Mouse (Mus musculus) myocyte (in vitro differentiated cells): ENCODE data around the gene Tgm2. TPM values are rescaled to one million over a fixed set of nuclear protein-coding genes. Genes with fewer than 3 reads are reported as not detected.

ENCODE experiments used
- H3K27me3 ChIP-seq: one replicate; pipeline ENCODE4 v1.6.1; 2011; ENCODE audit not compliant: control insufficient read depth, insufficient read depth, insufficient read length
- H3K36me3 ChIP-seq: one replicate; pipeline ENCODE4 v1.6.1; 2011; ENCODE audit not compliant: control insufficient read depth, insufficient read depth
- H3K4me2 ChIP-seq: one replicate; pipeline ENCODE4 v1.6.1; 2011; ENCODE audit warnings: low read depth, control low read depth
- H3K4me3 ChIP-seq: one replicate; pipeline ENCODE4 v1.5.1; 2011; ENCODE audit warnings: mild to moderate bottlenecking, control low read depth, moderate library complexity
- H3K79me2 ChIP-seq: one replicate; pipeline ENCODE4 v1.6.1; 2011; ENCODE audit not compliant: control insufficient read depth, insufficient read depth
- H3ac ChIP-seq: one replicate; pipeline ENCODE4 v1.6.1; 2011; ENCODE audit not compliant: control insufficient read depth, insufficient read length
- CEBPB ChIP-seq: IDR thresholded peaks from 2 replicates; pipeline ENCODE4 v1.6.1; 2011; ENCODE audit warnings: mild to moderate bottlenecking, moderate library complexity; ENCODE audit not compliant: poor library complexity, insufficient read depth, severe bottlenecking
- E2F4 ChIP-seq: IDR thresholded peaks from one replicate; pipeline ENCODE4 v1.6.1; 2011; ENCODE audit warnings: mild to moderate bottlenecking, control low read depth, moderate library complexity; ENCODE audit not compliant: insufficient read depth
- MAX ChIP-seq: IDR thresholded peaks from one replicate; pipeline ENCODE4 v1.6.1; 2011; ENCODE audit warnings: low read depth, mild to moderate bottlenecking, control low read depth
- MYOD1 ChIP-seq, 3 experiments: IDR thresholded peaks; one replicate each; pipeline ENCODE4 v1.6.1; 2011; ENCODE audit warnings: control low read depth in 2 of 3, low read depth in 2 of 3, mild to moderate bottlenecking in 2 of 3, moderate library complexity in 1 of 3; ENCODE audit not compliant: insufficient read length in 2 of 3, control insufficient read depth in 1 of 3
- MYOG ChIP-seq, 3 experiments: IDR thresholded peaks; one replicate each; pipeline ENCODE4 v1.6.1; 2011; ENCODE audit warnings: control low read depth in 2 of 3, low read depth in 2 of 3, mild to moderate bottlenecking in 2 of 3; ENCODE audit not compliant: insufficient read length in 2 of 3, control insufficient read depth in 1 of 3, insufficient read depth in 1 of 3
- POLR2A ChIP-seq: IDR thresholded peaks from one replicate; pipeline ENCODE4 v1.6.1; 2011; ENCODE audit warnings: low read depth, mild to moderate bottlenecking, control low read depth, moderate library complexity; ENCODE audit not compliant: insufficient read length
- POLR2AphosphoS2 ChIP-seq: IDR thresholded peaks from one replicate; pipeline ENCODE4 v1.6.1; 2011; ENCODE audit warnings: low read depth, control low read depth; ENCODE audit not compliant: insufficient read length
- REST ChIP-seq: IDR thresholded peaks from one replicate; pipeline ENCODE4 v1.6.1; 2011; ENCODE audit warnings: mild to moderate bottlenecking, control low read depth, moderate library complexity; ENCODE audit not compliant: insufficient read depth, insufficient read length
- SRF ChIP-seq: IDR thresholded peaks from one replicate; pipeline ENCODE4 v1.6.1; 2011; ENCODE audit warnings: low read depth; ENCODE audit not compliant: control insufficient read depth, insufficient read length
- TCF12 ChIP-seq: IDR thresholded peaks from one replicate; pipeline ENCODE4 v1.6.1; 2011; ENCODE audit warnings: mild to moderate bottlenecking, control low read depth; ENCODE audit not compliant: poor library complexity, insufficient read depth, severe bottlenecking
- TCF3 ChIP-seq: IDR thresholded peaks from one replicate; pipeline ENCODE4 v1.6.1; 2011; ENCODE audit warnings: low read depth, control low read depth; ENCODE audit not compliant: insufficient read length
- USF1 ChIP-seq: IDR thresholded peaks from one replicate; pipeline ENCODE4 v1.6.1; 2011; ENCODE audit warnings: low read depth, mild to moderate bottlenecking, control low read depth, moderate library complexity
- polyA plus RNA-seq: library from polyadenylated mRNA; unstranded; fragments of >200 nt; fragmentation: generic; extraction: Trizol; gene quantifications from one replicate; pipeline ENCODE4 v1.2.1, GENCODE M21; 2012; ENCODE audit warnings: missing spikeins

Tgm2 gene
- polyA plus RNA-seq, 1 experiment = 61.0 TPM

- Histone ChIP-seq H3K36me3 (no peaks in the 10 kb centered on the region), H3K79me2 (no peaks in the 10 kb centered on the region), H3K27me3 (no peaks in the 10 kb centered on the region), H3K4me3 (no peak overlapping the region), H3ac (no peak overlapping the region), H3K4me2 (no peak overlapping the region)
- no peak for TF ChIP-seq MYOG (IDR thresholded peaks at IDR 0.05; ENCODE audit: control insufficient read depth in 1 of 3, insufficient read depth in 1 of 3, insufficient read length in 2 of 3, low read depth in 2 of 3)
- no peak for TF ChIP-seq REST
- no peak for TF ChIP-seq SRF
- TF ChIP-seq MYOD1 (IDR thresholded peaks at IDR 0.05; ENCODE audit: control insufficient read depth in 1 of 3, insufficient read length in 2 of 3, low read depth in 2 of 3) = no peak
- TF ChIP-seq MAX = no peak
- TF ChIP-seq CEBPB = no peak
- no peak for TF ChIP-seq E2F4
- no peak for TF ChIP-seq POLR2AphosphoS2
- TF ChIP-seq TCF3 = no peak
- TF ChIP-seq TCF12 = no peak
- TF ChIP-seq USF1 = no peak
- TF ChIP-seq POLR2A = no peak
Observed at GRCm38 (mm10) chr2:158174958-158175357, 28.7 kb upstream of the Tgm2 start.

- Histone ChIP-seq H3K36me3 (no peaks in the 10 kb centered on the region), H3K79me2 (no peaks in the 10 kb centered on the region), H3K4me3 (no peak overlapping the region), H3K4me2 (no peak overlapping the region), H3K27me3 (no peaks in the 10 kb centered on the region), H3ac (no peak overlapping the region)
- TF ChIP-seq POLR2AphosphoS2 (no peak), SRF (no peak), MYOG (IDR thresholded peaks at IDR 0.05; ENCODE audit: control insufficient read depth in 1 of 3, insufficient read depth in 1 of 3, insufficient read length in 2 of 3, low read depth in 2 of 3) (no peak), REST (no peak), TCF3 (no peak), TCF12 (no peak), POLR2A (no peak), MYOD1 (IDR thresholded peaks at IDR 0.05; ENCODE audit: control insufficient read depth in 1 of 3, insufficient read length in 2 of 3, low read depth in 2 of 3) (no peak), CEBPB (no peak), MAX (no peak), E2F4 (no peak), USF1 (no peak)
Observed at GRCm38 (mm10) chr2:158174438-158174837, 28.2 kb upstream of the Tgm2 start.

DNA sequence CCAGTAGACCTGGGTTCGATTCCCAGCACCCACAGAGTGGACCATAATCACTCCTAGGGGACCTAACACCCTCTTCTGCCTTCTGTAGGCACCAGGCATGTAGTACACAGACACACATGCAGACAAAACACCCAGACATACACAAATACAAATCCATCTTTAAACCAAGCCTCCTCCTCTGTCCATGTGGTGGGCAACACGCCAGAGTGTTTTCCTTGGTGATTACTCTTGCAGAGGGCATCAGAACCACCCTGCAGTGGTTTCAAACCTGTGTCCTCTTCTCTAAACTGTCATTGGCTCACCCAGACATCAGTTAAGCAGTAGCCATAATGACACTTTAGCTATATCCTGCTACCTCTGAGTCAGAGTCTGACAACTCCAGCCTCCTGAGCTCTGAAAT lies 24.2 kb upstream of the Tgm2 start:
- no peaks in the 10 kb centered on the region for H3K79me2 ChIP-seq
- H3K27me3 ChIP-seq = no peaks in the 10 kb centered on the region
- H3K36me3 ChIP-seq = no peaks in the 10 kb centered on the region
- H3K4me2 ChIP-seq = no peak overlapping the region
- no peak for TF ChIP-seq E2F4
- TF ChIP-seq CEBPB = no peak
- TF ChIP-seq MYOG (IDR thresholded peaks at IDR 0.05; ENCODE audit: control insufficient read depth in 1 of 3, insufficient read depth in 1 of 3, insufficient read length in 2 of 3, low read depth in 2 of 3) = no peak
- TF ChIP-seq TCF12 = no peak
- TF ChIP-seq POLR2AphosphoS2 = no peak
- TF ChIP-seq MAX = no peak
- no peak for TF ChIP-seq USF1
- no peak for TF ChIP-seq POLR2A
- no peak for TF ChIP-seq SRF
- H3ac ChIP-seq = no peak overlapping the region
- no peak overlapping the region for H3K4me3 ChIP-seq

DNA sequence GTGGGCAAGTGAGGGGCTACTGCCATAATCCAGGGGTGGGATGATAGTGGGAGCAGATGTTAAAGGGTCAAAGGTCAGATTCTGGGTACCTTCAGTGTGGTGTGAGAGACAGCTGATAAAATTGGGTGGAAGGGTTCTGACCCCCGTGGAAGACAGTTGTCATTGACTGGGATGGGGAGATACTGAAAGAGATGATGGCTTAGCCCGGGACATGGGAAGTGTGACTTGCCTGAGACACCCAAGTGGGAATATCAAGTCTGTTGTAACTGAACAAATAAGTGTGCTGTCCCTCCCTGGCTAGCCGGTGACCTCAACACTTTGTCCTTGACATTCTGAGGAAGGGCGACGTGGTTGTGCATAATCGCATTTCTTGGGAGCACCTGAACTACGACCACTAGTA lies 23.5 kb upstream of the Tgm2 start:
- no peaks in the 10 kb centered on the region for H3K27me3 ChIP-seq
- H3K4me2 ChIP-seq = no peak overlapping the region
- H3K36me3 ChIP-seq = no peaks in the 10 kb centered on the region
- H3K4me3 ChIP-seq = no peak overlapping the region
- TF ChIP-seq POLR2A = no peak
- no peak for TF ChIP-seq POLR2AphosphoS2
- TF ChIP-seq USF1 = no peak
- no peak overlapping the region for H3ac ChIP-seq
- H3K79me2 ChIP-seq = no peaks in the 10 kb centered on the region

DNA sequence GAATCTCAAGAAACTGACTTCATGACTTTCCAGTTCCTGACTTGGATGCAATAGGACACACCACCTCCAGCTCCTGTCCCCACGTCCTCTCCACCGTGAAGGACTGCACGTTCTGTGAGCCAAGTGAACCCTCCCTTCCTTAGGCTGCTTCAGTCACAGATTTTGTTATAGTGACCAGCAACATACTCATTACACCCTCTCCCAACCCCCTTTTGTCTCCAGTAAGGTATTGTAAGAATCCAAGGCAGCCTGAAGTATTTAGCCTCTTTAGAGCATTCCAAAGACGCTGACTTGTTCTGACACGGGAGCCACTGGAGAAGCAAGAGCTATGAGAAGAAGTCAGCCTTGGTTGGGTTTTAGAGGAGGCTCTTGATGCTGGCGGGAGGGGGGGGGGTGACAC lies 23.1 kb upstream of the Tgm2 start:
- no peak overlapping the region for H3K4me3 ChIP-seq
- no peaks in the 10 kb centered on the region for H3K36me3 ChIP-seq
- no peaks in the 10 kb centered on the region for H3K79me2 ChIP-seq
- H3K27me3 ChIP-seq = no peaks in the 10 kb centered on the region
- H3ac ChIP-seq = no peak overlapping the region
- TF ChIP-seq MAX (no peak), SRF (no peak), MYOD1 (IDR thresholded peaks at IDR 0.05; ENCODE audit: control insufficient read depth in 1 of 3, insufficient read length in 2 of 3, low read depth in 2 of 3) (no peak), REST (no peak), TCF12 (no peak), MYOG (IDR thresholded peaks at IDR 0.05; ENCODE audit: control insufficient read depth in 1 of 3, insufficient read depth in 1 of 3, insufficient read length in 2 of 3, low read depth in 2 of 3) (no peak), E2F4 (no peak), POLR2AphosphoS2 (no peak), POLR2A (no peak), CEBPB (no peak), USF1 (no peak), TCF3 (no peak)
- H3K4me2 ChIP-seq = peak overlapping the region; percentile 64
